Mouse (Mus musculus) right cerebral cortex, postnatal 4 days (tissue): ENCODE measurements around the gene Tmem190.
"Not testable (repeated sequence)": the region's sequence is repeated elsewhere in the genome, so short reads cannot be mapped to it uniquely, and the experiment has no call there.

Source experiments
- DNase-seq: peaks from one replicate; pipeline ENCODE4 v3.0.0-alpha.2; 2022

The Tmem190 gene

DNA sequence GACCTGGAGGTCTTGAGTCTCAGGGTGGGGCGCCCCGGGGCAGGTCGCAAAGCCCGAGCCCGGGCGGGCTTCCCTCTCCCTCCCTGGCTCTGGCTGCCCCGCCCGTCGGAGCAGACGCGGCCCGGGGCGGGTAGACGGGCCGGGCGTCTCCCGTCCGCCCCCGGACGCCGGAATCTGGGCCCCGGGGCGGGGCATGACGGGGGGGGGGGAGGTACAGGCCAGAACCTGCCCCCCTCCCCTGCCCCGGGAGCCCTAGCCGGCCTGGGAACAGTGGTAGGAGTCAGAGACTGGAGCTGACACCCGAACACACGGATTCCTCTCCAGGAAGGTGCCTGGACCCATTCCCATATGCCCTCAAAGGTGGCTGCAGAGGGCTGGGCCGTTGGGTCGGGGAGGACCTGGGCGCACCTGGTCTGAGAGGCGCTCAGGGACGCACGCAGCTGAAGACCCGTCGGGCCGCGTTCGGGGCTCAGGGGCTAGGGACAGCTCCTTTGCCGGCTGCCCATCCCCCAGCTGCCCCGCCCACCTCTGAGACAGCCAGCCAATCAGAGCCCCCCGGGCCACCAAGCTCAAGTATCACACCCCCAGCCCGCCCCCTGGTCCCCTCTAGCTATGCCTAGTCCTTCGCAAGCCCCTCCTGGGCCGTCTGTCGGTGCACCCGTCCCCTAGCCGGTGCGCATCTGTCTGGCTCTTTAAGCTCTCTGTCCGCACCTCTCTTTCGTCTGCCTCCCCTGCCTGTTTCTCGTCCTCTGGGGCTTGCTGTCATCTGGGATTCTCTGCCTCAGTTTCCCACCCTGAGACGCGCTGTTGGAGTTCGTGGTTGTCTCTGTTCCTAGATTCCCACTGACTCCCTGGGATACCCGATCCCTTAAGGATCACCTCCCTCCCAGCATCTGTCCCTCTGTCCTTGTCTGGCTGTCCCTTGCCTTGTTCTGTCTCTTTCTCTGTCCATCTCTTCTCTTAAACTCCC, 5.6 kb upstream of the Tmem190 start:
- DNase-seq = peak; percentile 63

DNA sequence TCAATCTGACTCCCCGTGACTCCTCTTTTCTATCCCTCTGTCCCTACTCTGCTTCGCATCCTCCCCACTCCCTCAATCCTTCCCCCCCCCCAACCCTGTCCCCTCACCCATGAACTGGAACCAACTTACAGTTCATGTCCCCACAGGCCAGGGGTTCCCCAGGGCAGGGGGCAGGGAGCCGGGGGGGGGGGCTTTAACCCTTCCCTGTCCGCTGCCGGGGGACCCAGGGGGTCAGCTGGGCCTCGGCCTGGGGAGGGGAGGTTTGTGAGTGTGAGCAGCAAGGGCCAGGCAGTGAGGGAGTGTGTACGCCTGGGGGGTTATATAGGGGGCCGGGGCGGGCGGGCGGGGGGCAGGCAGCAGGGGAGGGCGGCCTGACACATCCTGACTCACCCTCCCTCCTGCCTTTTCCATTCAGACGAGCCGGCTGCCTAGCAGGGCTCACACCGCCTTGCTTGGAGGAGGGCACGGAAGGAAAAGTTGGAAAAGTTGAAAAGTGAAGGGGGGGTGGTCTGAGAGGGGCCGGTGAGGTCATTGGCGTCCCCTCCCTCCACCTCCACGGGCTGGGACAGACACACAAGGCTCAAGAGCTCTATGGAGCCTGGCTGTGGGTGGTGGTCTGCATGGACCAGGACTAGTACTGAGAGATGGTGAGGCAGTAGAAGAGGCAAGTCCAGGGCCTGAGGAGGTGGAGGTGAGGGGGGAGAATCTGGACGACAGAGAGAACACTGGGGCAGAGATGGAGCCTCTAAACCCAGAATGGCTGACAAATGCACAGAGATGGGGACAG, 4.7 kb upstream of the Tmem190 start:
- no peak for DNase-seq

DNA sequence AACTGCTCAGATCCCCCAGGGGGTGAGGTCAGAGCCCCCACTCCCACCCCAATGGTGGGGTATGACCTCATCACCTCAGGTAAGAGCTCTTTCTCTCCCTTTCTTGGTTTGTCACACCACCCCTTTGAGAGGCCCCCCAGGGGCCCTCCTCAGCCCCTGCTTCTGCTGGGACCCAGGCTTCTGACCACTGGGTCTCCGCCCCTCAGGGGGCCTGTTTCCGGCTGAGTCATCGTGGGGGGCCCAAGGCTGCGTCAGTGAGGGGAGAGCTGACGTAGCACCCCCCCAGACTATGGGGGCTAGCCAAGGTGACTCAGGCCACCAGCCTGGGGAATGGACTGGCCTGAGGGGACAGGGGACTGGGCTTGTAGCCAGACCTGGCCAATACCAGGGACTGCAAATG, 2.8 kb upstream of the Tmem190 start:
- no peak for DNase-seq

DNA sequence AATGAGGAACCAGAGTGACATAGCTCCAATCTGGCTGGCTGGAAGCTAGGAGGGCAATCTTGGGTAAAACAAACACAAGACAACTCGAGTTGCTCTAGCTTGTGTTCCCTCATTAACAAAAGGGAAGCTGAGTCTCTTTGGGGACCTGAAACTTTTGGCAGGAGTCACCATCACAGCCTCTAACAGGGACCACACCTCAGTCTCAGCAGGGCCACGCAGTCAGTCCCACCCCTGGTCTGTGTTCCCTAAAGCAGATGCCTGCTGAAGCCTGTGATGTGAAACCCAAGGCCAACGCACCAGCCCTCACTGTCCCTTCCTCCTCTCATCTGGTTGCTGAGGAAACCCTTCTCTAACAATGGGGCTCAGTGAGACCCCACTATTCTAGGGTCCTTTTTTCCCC, 607 bp upstream of the Tmem190 start:
- no peak for DNase-seq

DNA sequence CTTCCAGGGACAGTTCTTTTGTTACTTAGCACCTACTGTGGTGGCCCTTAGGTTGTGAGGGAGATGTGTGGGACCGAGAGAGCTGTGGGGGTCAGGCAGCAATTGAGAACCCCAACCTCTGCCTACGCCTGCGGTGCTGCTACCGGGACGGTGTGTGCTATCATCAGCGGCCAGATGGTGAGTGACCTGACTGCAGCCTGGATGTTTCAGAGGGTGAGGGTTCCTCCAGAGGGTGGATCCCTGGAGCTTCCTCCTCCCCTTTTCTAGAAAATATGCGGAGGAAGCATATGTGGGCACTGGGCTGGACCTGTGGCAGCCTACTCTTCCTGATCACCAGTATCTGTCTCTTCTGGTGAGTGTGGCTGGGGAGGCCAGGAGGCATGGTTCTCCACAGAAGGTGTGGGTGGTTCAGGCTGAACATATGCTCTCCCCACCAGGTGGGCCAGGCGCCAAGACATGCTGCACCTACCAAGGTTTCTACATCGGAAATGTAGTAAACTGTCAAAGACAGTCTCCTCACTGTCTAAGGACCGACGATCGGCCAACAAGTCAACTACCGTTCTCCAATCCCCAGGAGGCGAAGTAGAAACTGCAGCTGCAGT, 1.0 kb downstream of the Tmem190 start:
- DNase-seq = no peak

DNA sequence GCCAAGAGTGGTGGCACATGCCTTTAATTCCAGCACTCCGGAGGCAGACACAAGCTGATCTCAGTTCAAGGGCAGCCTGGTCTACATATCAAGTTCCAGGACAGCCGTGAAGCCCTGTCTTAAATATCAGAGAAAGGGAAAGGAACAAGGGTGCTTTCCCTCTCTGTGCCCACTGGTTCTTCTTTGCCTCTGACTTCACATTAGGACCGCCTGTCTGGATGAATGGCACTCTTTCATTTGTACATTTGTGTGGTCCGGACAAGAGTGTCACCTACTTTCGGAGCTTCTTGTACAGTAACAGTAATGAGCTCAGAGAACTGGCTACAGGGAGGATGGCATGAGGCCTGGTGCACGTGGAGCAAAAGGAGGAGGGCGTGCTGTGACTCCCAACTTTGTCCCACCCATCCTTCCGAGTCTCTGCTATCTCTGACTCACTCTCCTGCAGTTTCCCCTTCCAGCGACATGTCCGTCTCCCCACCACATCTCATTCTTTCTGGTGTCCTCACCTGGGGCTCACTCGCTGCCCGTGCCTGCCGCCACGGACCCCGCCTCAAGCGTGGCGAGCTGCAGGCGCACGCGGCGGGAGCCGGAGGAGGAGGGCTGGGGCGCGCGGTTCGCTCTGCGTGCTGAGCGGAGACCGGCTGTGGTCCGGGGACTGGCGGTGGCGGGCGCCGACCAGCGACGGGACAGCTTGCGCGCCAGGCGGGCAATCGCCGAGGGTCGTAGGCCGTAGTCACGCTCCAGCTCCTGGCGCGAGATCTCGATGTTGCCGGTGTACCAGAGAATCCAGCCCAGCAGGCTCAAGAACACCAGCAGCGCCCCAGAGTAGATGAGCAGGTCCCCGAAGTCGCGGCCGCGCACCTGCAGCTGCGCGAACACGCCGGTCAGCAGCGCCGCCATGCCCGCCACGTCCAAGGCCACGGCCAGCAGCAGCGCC, 6.0 kb downstream of the Tmem190 start:
- peak; percentile 60 for DNase-seq

DNA sequence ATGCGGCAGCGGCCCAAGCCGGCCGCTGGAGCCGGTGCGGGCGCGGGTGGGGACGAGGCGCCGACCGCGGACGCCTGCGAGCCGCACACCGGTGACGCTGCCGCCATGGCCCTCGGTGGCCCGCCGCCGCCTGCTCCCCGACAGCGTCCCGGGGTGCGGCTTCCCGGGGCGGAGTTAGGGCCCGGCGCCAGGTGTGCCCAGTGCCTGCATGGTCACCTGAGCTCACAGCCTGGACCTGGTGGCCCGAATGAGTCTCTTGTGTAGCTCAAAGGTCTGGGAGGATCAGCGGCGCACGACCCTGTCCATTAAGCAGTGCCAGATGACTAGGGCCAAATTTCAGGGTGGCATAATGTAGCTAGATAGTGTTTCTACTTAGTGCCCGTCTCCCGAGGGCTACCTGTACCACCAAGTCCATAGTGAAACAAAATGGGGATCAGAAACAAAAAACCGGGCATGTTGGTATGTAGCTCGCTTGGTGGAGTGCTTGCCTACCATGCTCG, 6.7 kb downstream of the Tmem190 start, which contains the start of gene Tmem238:
Gene Tmem238 (minus strand): TSS at position 221 of the 500 bp plus-strand sequence.
- no peak for DNase-seq

DNA sequence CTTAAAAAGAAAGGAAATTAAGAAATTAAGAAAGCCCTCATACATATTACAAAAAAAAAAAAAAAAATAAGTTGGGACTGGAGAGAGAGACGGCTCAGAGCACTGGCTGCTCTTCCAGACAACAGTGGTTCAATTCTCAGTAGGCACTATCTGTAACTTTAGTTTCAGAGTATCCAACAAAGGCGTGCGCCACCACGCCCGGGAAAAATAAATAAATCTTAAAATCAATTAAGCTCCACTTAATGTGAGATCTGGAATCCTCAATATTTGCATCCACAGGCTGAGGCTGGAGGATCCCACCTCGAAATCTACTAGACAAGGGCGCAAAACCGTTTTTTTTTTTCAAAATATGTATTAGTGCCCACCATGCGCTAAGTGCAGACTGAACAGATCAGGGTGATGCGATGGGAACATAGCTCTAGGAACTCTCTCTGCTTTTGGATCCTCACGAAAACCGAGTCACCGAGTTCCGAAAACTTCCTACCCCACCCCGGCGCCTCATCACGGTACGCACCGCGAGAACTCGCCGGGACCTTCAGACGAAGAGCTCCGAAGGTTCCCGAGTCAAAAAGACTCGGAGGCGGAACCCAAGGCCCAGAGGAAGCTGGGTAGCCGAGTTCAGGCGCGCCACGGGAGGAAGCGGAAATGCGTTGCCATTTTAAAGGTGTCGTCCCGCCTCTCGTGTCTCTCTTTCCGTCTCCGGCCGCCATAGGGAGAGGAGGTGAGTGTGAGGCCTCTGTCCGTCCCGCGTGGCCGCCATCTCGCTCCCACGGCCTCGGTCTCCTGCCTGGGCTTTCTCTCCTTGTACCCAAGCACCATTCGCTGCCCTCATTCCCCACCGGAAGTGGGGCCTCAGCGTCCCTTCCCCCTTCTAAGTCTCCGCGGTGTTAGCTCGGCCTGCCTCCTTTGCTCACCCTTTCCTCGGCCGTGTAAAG, 9.8 kb downstream of the Tmem190 start, which contains the start of gene Rpl28:
Gene Rpl28 (plus strand): TSS at position 597 of the 935 bp plus-strand sequence.
- DNase-seq = peak; percentile 88

DNA sequence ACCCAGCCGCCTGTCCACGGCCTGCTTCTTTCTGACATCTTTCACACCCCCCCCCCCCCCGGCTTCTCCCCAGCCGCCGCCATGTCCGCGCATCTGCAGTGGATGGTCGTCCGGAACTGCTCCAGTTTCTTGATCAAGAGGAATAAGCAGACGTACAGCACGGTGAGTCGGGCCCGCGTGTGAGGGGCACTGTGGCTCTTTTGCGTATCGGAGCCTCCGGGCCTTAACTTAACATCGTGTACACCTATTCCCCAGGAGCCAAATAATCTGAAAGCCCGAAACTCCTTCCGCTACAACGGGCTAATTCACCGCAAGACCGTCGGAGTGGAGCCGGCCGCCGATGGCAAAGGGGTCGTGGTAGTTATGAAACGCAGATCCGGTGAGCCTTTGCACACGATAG, 10.5 kb downstream of the Tmem190 start:
- DNase-seq = peak; percentile 25

DNA sequence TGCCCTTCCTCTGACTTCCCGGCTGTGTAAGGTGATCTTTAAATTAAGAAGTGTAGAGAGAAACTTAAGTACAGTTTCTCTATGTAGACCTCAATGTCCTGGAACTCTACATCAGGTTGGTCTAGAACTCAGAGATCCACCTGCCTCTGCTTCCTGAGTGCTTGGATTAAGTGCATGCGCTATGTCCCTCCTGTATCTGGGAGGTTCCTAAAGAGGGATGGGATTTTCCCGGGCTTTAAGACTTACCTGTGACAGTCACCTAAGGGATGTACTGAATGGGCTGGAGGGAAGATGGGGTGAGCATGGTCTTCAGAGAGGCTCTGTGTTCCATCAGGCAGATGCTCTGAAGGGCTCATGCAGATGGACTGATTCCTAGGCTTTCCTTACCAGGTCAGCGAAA, 10.9 kb downstream of the Tmem190 start:
- no peak for DNase-seq

DNA sequence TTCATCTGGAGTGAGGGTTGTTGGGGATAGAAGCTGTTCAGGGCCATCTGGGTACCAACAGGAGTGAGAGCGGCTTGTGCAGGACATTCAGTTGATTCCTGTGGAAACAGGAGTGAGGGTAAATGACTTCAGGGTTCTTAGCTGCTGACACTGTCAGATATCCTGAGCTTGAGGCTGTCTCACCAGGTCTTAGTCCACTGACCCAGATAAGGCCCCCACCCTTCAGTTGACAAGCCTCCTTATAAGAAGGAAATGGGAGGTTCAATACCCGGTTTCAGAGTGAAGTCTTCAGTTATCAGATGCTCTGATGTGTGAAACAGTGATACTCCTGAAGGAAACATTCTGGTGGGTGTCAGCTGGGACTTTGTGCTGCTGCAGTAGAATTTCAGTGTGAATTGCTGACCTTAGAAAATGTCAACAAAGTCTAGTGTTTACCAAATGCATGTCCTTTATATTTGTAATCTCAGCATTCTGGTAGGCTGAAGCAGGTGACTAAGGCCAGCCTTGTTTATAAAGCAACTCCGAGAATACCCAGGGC, 12.0 kb downstream of the Tmem190 start:
- no peak for DNase-seq

DNA sequence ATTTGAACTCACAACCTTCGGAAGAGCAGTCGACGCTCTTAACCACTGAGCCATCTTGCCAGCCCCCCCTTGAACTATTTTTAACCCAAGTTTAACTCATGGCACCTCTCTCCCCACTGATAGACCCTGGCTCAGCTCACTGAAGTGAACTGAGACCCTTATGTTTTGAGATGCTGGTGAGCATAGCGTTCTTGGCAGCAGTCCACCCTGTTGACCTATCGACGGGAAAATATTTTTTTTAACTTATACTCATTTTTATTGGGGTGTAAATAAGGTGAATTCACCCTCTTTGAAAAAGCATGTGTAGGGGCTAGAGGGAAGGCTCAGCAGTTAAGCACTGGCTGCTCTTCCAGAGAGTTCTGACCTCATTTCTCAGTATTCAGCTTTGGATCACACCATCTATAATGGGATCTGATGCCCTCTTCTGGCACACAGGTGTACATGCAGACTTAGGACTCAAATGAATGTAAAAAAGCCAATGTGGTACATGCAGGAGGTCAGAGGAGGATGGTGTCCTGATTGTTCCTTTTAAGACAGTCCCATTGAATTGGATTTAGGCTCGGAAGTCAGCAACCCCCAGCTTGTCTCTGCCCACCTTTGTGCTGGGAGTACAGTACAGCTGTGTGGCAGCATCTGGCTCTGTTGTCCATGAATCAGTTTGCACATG, 13.2 kb downstream of the Tmem190 start:
- DNase-seq = no peak

DNA sequence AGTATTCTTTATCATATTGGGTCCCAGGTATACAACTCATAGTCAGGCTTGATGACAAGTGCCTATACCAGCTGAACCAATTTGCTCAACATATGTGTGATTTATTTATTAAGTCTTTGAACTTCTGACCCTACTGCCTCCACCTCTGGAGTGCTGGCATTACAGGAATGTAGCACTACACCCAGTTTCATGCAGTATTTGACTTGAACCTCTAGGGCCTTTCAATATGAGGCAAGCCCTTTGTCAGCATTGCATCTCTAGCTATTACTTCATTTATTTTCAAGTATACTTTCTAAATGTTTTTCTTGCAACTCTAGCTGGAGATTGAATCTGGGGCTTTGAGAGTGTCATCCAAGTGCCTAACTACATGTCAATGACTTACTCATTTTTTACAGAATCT, 19.5 kb downstream of the Tmem190 start:
- no peak for DNase-seq

DNA sequence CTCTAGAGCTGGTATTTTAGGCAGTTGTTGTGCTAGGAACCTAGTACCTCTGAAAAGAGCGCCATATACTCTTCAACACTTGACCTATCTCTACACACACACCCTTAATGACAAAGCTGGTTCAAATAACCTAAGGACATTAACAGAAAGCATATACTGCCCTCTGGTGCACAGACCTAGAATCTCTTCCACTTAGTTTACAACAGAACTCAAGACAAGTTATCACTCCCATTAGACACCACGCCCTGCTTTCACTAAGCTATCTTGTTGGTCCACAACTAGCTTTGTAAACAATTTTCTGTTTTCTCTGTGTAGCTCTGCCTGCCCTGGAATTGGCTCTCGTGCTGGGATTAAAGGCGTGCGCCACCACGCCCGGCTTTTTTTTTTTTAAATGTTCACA, 24.0 kb downstream of the Tmem190 start:
- no peak for DNase-seq

DNA sequence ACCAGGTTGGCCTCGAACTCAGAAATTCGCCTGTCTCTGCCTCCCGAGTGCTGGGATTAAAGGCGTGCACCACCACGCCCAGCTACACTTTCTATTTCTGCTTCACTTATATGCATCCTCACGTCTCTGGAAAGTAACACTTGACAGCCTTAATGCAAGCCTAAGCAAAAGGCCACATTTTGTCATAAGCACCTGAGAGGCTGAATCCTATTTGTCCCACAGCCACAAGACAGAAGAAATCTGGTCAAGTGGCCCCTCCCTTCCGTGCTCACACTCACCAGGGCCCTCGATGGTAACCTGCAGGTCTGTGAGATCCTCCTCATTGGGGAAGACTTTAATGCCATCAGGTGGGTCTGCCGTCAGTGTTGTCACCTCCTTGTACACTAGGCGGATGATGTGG, 28.4 kb downstream of the Tmem190 start:
- DNase-seq = not testable (repeated sequence)

DNA sequence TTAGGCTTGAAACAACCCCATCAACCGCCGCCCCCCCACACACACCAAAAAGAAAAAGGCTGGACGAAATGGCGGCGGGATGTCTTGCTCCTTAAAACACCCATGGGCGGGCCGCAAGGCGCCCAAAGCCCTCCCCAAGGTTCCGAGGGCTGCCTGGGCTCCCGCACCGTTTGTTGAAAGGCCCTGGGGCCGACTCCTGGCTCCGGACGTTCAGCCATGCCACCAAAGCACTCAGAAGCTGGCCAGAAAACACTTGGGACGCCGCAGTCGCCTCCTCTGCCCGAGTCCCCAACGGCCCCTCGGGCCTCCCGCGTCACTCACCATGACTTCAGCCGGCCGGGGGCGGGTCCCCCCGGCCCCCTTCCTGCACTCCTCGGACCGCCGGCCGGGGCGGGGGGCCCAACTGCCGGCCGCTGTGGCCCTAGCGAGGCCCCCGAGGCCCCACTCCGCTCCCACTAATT, 29.1 kb downstream of the Tmem190 start:
- peak; percentile 44 for DNase-seq

DNA sequence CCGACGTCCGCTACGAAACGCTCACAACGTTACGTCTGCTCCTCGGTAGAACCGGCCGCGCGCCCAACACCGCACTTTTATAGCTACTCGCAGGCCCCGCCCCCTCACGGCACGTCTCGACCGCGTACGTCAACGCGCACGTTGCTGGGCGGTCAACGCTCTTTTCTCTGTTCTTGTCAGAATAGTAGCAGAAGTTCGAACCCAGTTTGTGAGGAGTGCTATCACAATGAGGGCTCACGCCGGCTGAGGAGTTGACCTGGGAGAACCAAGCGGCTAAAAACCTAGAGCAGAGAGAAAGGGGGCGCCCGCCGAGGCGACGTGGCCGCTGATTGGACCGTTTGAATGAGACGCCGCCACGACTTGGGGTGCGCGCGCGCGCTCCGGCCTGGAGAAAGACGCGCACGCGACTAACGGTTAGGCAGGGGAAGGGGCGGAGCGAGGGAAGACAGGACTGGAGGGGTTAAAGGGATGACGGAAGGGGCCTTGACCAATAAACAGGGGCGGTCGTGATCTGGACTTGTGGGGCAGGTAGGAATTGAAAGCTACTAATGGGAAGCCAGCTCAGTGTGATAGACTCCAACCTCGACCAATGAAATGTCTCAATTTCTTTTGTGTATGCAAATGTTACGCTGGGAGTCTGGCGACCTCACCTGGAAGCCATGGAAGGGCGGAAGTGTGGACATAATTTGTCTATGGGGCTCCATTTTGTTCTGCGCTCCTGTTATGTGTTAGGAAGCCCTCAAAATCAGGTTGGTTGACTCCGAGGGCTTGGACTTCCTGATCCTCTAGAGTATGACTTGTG, 29.8 kb downstream of the Tmem190 start, which contains the start of gene Ube2s:
Gene Ube2s (minus strand): TSS at position 288 of the 802 bp plus-strand sequence.
- DNase-seq = peak; percentile 99

DNA sequence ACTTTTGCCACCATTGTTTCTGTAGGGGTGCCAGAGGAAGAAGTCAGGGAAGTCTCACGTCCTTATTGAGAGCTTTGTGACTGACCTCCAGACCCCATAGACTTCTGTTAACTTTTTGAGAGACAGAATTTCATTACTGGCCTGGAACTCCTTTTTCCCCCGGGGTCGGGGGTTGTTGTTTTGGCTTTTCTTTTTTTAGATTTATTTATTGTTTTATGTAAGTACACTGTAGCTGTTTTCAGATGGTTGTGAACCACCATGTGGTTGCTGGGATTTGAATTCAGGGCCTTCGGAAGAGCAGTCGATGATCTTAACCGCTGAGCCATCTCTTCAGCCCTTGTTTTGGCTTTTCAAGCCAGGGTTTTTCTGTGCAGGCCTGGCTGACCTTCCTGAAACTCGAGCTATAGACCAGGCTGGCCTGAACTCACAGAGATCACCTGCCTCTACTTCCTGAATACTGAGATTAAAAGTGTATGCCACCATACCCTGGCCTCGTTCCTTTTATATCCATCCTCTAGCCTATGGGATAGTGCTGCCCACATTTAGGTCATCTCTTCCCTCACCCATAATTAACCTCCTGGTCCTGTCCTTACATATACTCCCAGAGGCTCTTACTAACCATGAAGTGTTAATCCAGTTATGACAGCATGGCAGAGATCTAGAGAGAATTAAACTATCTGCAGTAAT, 30.5 kb downstream of the Tmem190 start:
- DNase-seq = no peak
